Mouse (Mus musculus): ENCODE measurements around the gene Fzr1.
A peak's percentile ranks its signal among the peaks of the same experiment; 100 is the strongest.

Gene Fzr1

GRCm38 (mm10) chr10:81355533-81355932 is 22.8 kb downstream of the Fzr1 start:
- DNase-seq (ENCODE audit: low read depth), result no peak

GRCm38 (mm10) chr10:81354738-81355477 is 23.4 kb downstream of the Fzr1 start:
- no peak for DNase-seq (ENCODE audit: low read depth)

GRCm38 (mm10) chr10:81351678-81352291 is 26.5 kb downstream of the Fzr1 start:
- no peak for DNase-seq (ENCODE audit: low read depth)

- peak; percentile 97 for DNase-seq (ENCODE audit: low read depth)
Observed at GRCm38 (mm10) chr10:81350351-81351063, 27.8 kb downstream of the Fzr1 start, which contains the start of gene Hmg20b. TSS of gene Hmg20b (minus strand) at chr10:81350480.

- DNase-seq (ENCODE audit: low read depth), result no peak
Observed at GRCm38 (mm10) chr10:81349961-81350350, 28.4 kb downstream of the Fzr1 start.

- DNase-seq (ENCODE audit: low read depth), result no peak
Observed at GRCm38 (mm10) chr10:81349146-81349545, 29.2 kb downstream of the Fzr1 start.

- no peak for DNase-seq (ENCODE audit: low read depth)
Observed at GRCm38 (mm10) chr10:81346453-81347067, 31.8 kb downstream of the Fzr1 start.

GRCm38 (mm10) chr10:81345162-81345534 is 33.2 kb downstream of the Fzr1 start:
- no peak for DNase-seq (ENCODE audit: low read depth)

- DNase-seq (ENCODE audit: low read depth), result no peak
Observed at GRCm38 (mm10) chr10:81344421-81345161, 33.7 kb downstream of the Fzr1 start.

GRCm38 (mm10) chr10:81342686-81343505 is 35.4 kb downstream of the Fzr1 start, which contains the start of gene Gipc3:
TSS of gene Gipc3 (minus strand) at chr10:81343266.
- DNase-seq (ENCODE audit: low read depth), result no peak

GRCm38 (mm10) chr10:81341333-81341949 is 36.9 kb downstream of the Fzr1 start:
- no peak for DNase-seq (ENCODE audit: low read depth)

- no peak for DNase-seq (ENCODE audit: low read depth)
Observed at GRCm38 (mm10) chr10:81340551-81341332, 37.6 kb downstream of the Fzr1 start.

GRCm38 (mm10) chr10:81336558-81336957 is 41.8 kb downstream of the Fzr1 start:
- no peak for DNase-seq (ENCODE audit: low read depth)

GRCm38 (mm10) chr10:81335393-81336340 is 42.6 kb downstream of the Fzr1 start:
- no peak for DNase-seq (ENCODE audit: low read depth)

GRCm38 (mm10) chr10:81334324-81334723 is 44.0 kb downstream of the Fzr1 start:
- no peak for DNase-seq (ENCODE audit: low read depth)

- no peak for DNase-seq (ENCODE audit: low read depth)
Observed at GRCm38 (mm10) chr10:81332277-81332676, 46.0 kb downstream of the Fzr1 start.

- no peak for DNase-seq (ENCODE audit: low read depth)
Observed at GRCm38 (mm10) chr10:81330007-81330406, 48.3 kb downstream of the Fzr1 start.

GRCm38 (mm10) chr10:81329194-81329975 is 48.9 kb downstream of the Fzr1 start:
- no peak for DNase-seq (ENCODE audit: low read depth)

Data from c-Kit-positive CD71-negative TER-119-negative erythroid progenitor cells, embryonic 14.5 days (primary cell).